9 mouse cellular contexts compared by ENCODE assay signal in the genomic region with DNA sequence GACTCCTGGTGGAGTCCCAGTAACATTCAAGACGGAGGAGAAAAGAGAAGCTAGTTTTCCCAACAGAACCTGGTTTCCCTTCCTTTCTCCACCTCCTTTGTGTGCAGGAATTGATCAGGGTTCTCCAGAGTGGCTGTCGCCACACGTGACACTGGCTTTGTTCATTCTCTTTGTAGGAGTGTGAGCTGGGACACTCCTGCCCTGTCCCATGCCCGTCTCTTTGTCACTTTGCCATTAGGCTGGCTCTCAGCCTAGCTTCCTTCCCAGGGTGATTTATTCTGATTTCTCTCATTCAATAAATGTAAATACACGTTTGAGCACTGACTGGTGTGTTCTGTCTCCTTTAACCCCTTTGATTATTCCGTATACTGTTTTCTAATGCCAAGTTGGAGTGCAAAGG. TPM values are rescaled to one million over a fixed set of nuclear protein-coding genes. Genes with fewer than 3 reads are reported as not detected.
A peak's percentile ranks its signal among the peaks of the same experiment; 100 is the strongest.
DNase-seq lines count a peak whose midpoint lies in the region; ATAC-seq and TF ChIP-seq lines count a peak whose summit lies in the region.
"Had no signal": no experiment of that assay in that cellular context is flagged by ENCODE, and none has a peak within 500 bp of the region (broad histone marks: within the 10 kb centered on the region; RNA-seq: fewer than 3 reads in every experiment).

No protein-coding gene starts in this region.

- no peak for TF ChIP-seq CTCF in embryonic fibroblast, embryonic 13.5 days (IDR thresholded peaks at IDR 0.05; ENCODE audit: borderline replicate concordance, insufficient read depth, low read length)

- H3K9ac ChIP-seq in heart, embryonic 13.5 days, result no peak overlapping the region
- H3K9ac ChIP-seq: liver, embryonic 13.5 days had no signal

- H3K27me3 ChIP-seq in heart, embryonic 13.5 days (replicated peaks), result no peaks in the 10 kb centered on the region
- H3K27me3 ChIP-seq: liver, embryonic 13.5 days had no signal

- H3K4me1 ChIP-seq in heart, embryonic 13.5 days, result peaks cover 16% of the 10 kb centered on the region
- H3K4me1 ChIP-seq in embryonic fibroblast, embryonic 13.5 days (ENCODE audit: control insufficient read depth, insufficient read depth, low read length), result peaks cover 8% of the 10 kb centered on the region

- no peak overlapping the region for H3K4me3 ChIP-seq in heart, embryonic 13.5 days
- no peak overlapping the region for H3K4me3 ChIP-seq in embryonic fibroblast, embryonic 13.5 days (ENCODE audit: insufficient read depth, low read length)
- H3K4me3 ChIP-seq: liver, embryonic 13.5 days had no signal

- H3K9me3 ChIP-seq in heart, embryonic 13.5 days, result no peaks in the 10 kb centered on the region
- H3K9me3 ChIP-seq: liver, embryonic 13.5 days had no signal

- WGBS in heart, embryonic 13.5 days, result 59% methylated on average over 6 of the region's 6 CpGs

- H3K4me2 ChIP-seq in heart, embryonic 13.5 days, result no peak overlapping the region
- H3K4me2 ChIP-seq: liver, embryonic 13.5 days had no signal

- no peak for TF ChIP-seq POLR2A in embryonic fibroblast, embryonic 13.5 days (IDR thresholded peaks at IDR 0.05; ENCODE audit: low read depth, low read length)

- no peak for DNase-seq in heart, adult 8-10 months (ENCODE audit: low spot score)
- peak; percentile 39 to 53 for DNase-seq in adrenal gland, postnatal 36 days
- peak; percentile 47 for DNase-seq in lung, postnatal 14 days
- DNase-seq in layer of hippocampus, adult 9-10 months (ENCODE audit: low spot score), result no peak
- DNase-seq in thymus, postnatal 4 days, result no peak
- DNase-seq: liver, embryonic 13.5 days had no signal

- no peaks in the 10 kb centered on the region for H3K36me3 ChIP-seq in heart, embryonic 13.5 days
- H3K36me3 ChIP-seq: liver, embryonic 13.5 days had no signal

- H3K27ac ChIP-seq in heart, embryonic 13.5 days (replicated peaks), result peak overlapping the region; percentile 38; the same call in 1 of the 2 replicates
- peak overlapping the region; percentile 98 for H3K27ac ChIP-seq in embryonic fibroblast, embryonic 13.5 days (ENCODE audit: insufficient read depth, low read length)
- H3K27ac ChIP-seq: liver, embryonic 13.5 days had no signal

- ATAC-seq in heart, embryonic 13.5 days (ENCODE audit: extremely low read depth, insufficient number of reproducible peaks, low FRiP score, low TSS enrichment), result no peak
- no peak for ATAC-seq in activated CD4-positive, CD25-positive, alpha-beta regulatory T cell, adult 4 months

RNA-seq across cellular contexts. Expression of a gene that starts 55.3 kb away (rescaled TPM):
- polyA plus RNA-seq in heart, embryonic 13.5 days (2015; fragmentation: Nextera tagmentation; extraction: Ambion mirVana), result 22.3 and 24.0 TPM in 2 replicates
- 10 to 100 TPM; 41.8 to 50.5 (median 49.8) TPM for total RNA-seq in heart, adult 8-10 months (2022)
- 100 to 1,000 TPM; 127 to 174 TPM for total RNA-seq in adrenal gland, postnatal 36 days (2021)
- polyA plus RNA-seq in embryonic fibroblast, embryonic 13.5 days (2011; ENCODE audit: insufficient read length, low read depth, missing spikeins), result 130 and 144 TPM in 2 replicates
- polyA plus RNA-seq in activated CD4-positive, CD25-positive, alpha-beta regulatory T cell, adult 4 months (2017; shearing (Covaris generic)), result under 1 TPM; 0.17 to 0.81 TPM

Comparison
In these comparisons a context has a peak if more than half of its experiments do, and no peak if none do; other contexts are left out.
1. DNase-seq: peak in adrenal gland, postnatal 36 days (2 of 2) and lung, postnatal 14 days (single experiment); none in heart, adult 8-10 months (single experiment), layer of hippocampus, adult 9-10 months (single experiment) and thymus, postnatal 4 days (single experiment).
2. RNA of a gene that starts 55.3 kb away (polyA plus RNA-seq): 130 to 144 TPM in embryonic fibroblast, embryonic 13.5 days and 22.3 to 24.0 TPM in heart, embryonic 13.5 days; 0.17 to 0.81 TPM in activated CD4-positive, CD25-positive, alpha-beta regulatory T cell, adult 4 months; every median in the first group is over 10 times any median in the second.